8 mouse cellular contexts compared by ENCODE assay signal in genomic region chr5:33689221-33689844, GRCm38 (mm10). TPM values are rescaled to one million over a fixed set of nuclear protein-coding genes. Genes with fewer than 3 reads are reported as not detected.
DNase-seq lines count a peak whose midpoint lies in the region; ATAC-seq and TF ChIP-seq lines count a peak whose summit lies in the region.

No protein-coding gene starts in this region.

- H3K36me3 ChIP-seq in kidney, adult 2 months (ENCODE audit: control insufficient read depth, insufficient read depth, low read length) = no peaks in the 10 kb centered on the region
- no peaks in the 10 kb centered on the region for H3K36me3 ChIP-seq in forebrain, embryonic 12.5 days (replicated peaks)
- no peaks in the 10 kb centered on the region for H3K36me3 ChIP-seq in hindbrain, embryonic 15.5 days
- no peaks in the 10 kb centered on the region for H3K36me3 ChIP-seq in midbrain, embryonic 13.5 days

- peak; percentile 17 for DNase-seq in kidney, adult 2 months
- DNase-seq in kidney, adult 11 months = no peak
- DNase-seq in thymus, postnatal 4 days = no peak
- DNase-seq in adrenal gland, postnatal 10 days = no peak
- no peak for DNase-seq in gastrocnemius, adult 18-20 months (ENCODE audit: low spot score)

- no peak overlapping the region for H3K4me3 ChIP-seq in kidney, adult 2 months (ENCODE audit: insufficient read depth, low read depth, low read length)
- peak overlapping the region; percentile 11 for H3K4me3 ChIP-seq in forebrain, embryonic 12.5 days (replicated peaks)
- no peak overlapping the region for H3K4me3 ChIP-seq in hindbrain, embryonic 15.5 days
- H3K4me3 ChIP-seq in midbrain, embryonic 13.5 days (replicated peaks) = no peak overlapping the region

- peak overlapping the region; percentile 36 for H3K9ac ChIP-seq in forebrain, embryonic 12.5 days
- no peak overlapping the region for H3K9ac ChIP-seq in hindbrain, embryonic 15.5 days
- H3K9ac ChIP-seq in midbrain, embryonic 13.5 days (replicated peaks) = peak overlapping the region; percentile 54

- peak; percentile 90 for ATAC-seq in forebrain, embryonic 12.5 days (ENCODE audit: low FRiP score)
- ATAC-seq in hindbrain, embryonic 15.5 days (ENCODE audit: low FRiP score, low read depth) = peak; percentile 91
- ATAC-seq in midbrain, embryonic 13.5 days = peak; percentile 90

- no peaks in the 10 kb centered on the region for H3K9me3 ChIP-seq in forebrain, embryonic 12.5 days
- H3K9me3 ChIP-seq in hindbrain, embryonic 15.5 days = no peaks in the 10 kb centered on the region
- H3K9me3 ChIP-seq in midbrain, embryonic 13.5 days = no peaks in the 10 kb centered on the region

- TF ChIP-seq POLR2A in kidney, adult 2 months (IDR thresholded peaks at IDR 0.05; ENCODE audit: low read depth, low read length) = no peak

- no peak for TF ChIP-seq CTCF in kidney, adult 2 months (conservative IDR thresholded peaks at IDR 0.05; ENCODE audit: insufficient read depth, insufficient read length, low read depth, low read length)

- H3K4me2 ChIP-seq in forebrain, embryonic 12.5 days = peak overlapping the region; percentile 42
- H3K4me2 ChIP-seq in hindbrain, embryonic 15.5 days = peak overlapping the region; percentile 18; the same call in 1 of the 2 replicates
- peak overlapping the region; percentile 36 for H3K4me2 ChIP-seq in midbrain, embryonic 13.5 days (replicated peaks)

- peak overlapping the region; percentile 44; the same call in 1 of the 2 replicates for H3K27ac ChIP-seq in kidney, adult 2 months (ENCODE audit: insufficient read depth, low read depth, low read length)
- peak overlapping the region; percentile 93 for H3K27ac ChIP-seq in forebrain, embryonic 12.5 days
- H3K27ac ChIP-seq in hindbrain, embryonic 15.5 days (replicated peaks) = peak overlapping the region; percentile 77
- H3K27ac ChIP-seq in midbrain, embryonic 13.5 days = peak overlapping the region; percentile 80

- 50% methylated on average over 20 of the region's 20 CpGs for WGBS in kidney, adult 2 months
- WGBS in forebrain, embryonic 12.5 days = 9% methylated on average over 20 of the region's 20 CpGs
- WGBS in hindbrain, embryonic 15.5 days = 9% methylated on average over 19 of the region's 20 CpGs
- 8% methylated on average over 20 of the region's 20 CpGs for WGBS in midbrain, embryonic 13.5 days

- no peaks in the 10 kb centered on the region for H3K4me1 ChIP-seq in kidney, adult 2 months (ENCODE audit: control insufficient read depth, insufficient read depth, low read length)
- H3K4me1 ChIP-seq in forebrain, embryonic 12.5 days = peaks cover 61% of the 10 kb centered on the region
- H3K4me1 ChIP-seq in hindbrain, embryonic 15.5 days (replicated peaks) = peaks cover 30% of the 10 kb centered on the region
- H3K4me1 ChIP-seq in midbrain, embryonic 13.5 days (replicated peaks) = peaks cover 58% of the 10 kb centered on the region

- no peaks in the 10 kb centered on the region for H3K27me3 ChIP-seq in kidney, adult 2 months (replicated peaks; ENCODE audit: control insufficient read depth, insufficient read depth, low read length)
- H3K27me3 ChIP-seq in forebrain, embryonic 12.5 days = peaks cover 83% of the 10 kb centered on the region
- peaks cover 13% of the 10 kb centered on the region for H3K27me3 ChIP-seq in hindbrain, embryonic 15.5 days
- H3K27me3 ChIP-seq in midbrain, embryonic 13.5 days = peaks cover 82% of the 10 kb centered on the region

RNA-seq across cellular contexts. Expression of gene Tmem129, which starts 31.1 kb away (rescaled TPM):
- 47.4 and 51.2 TPM in 2 replicates for polyA plus RNA-seq in kidney, adult 2 months (2012; rRNA removed)
- 34.6 and 39.6 TPM in 2 replicates for polyA plus RNA-seq in forebrain, embryonic 12.5 days (2016; fragmentation: Nextera tagmentation; extraction: Ambion mirVana)
- 31.4 and 32.7 TPM in 2 replicates for polyA plus RNA-seq in hindbrain, embryonic 15.5 days (2015; fragmentation: Nextera tagmentation; extraction: Ambion mirVana)
- polyA plus RNA-seq in midbrain, embryonic 13.5 days (2015; fragmentation: Nextera tagmentation; extraction: Ambion mirVana) = 31.8 and 33.2 TPM in 2 replicates
- 10 to 100 TPM; 18.6 to 21.7 TPM for total RNA-seq in adrenal gland, postnatal 10 days (2021)
- 1 to 10 TPM; 8.4 TPM for total RNA-seq in gastrocnemius, adult 18-20 months (2021)

RNA-seq across cellular contexts. Expression of gene Tacc3, which starts 31.4 kb away (rescaled TPM):
- polyA plus RNA-seq in kidney, adult 2 months (2012; rRNA removed) = 2.3 and 2.6 TPM in 2 replicates
- 265 and 272 TPM in 2 replicates for polyA plus RNA-seq in forebrain, embryonic 12.5 days (2016; fragmentation: Nextera tagmentation; extraction: Ambion mirVana)
- 40.9 and 48.9 TPM in 2 replicates for polyA plus RNA-seq in hindbrain, embryonic 15.5 days (2015; fragmentation: Nextera tagmentation; extraction: Ambion mirVana)
- 84.6 and 88.0 TPM in 2 replicates for polyA plus RNA-seq in midbrain, embryonic 13.5 days (2015; fragmentation: Nextera tagmentation; extraction: Ambion mirVana)
- total RNA-seq in adrenal gland, postnatal 10 days (2021) = 10 to 100 TPM; 24.0 to 31.5 TPM
- 1 to 10 TPM; 1.3 to 1.7 TPM for total RNA-seq in gastrocnemius, adult 18-20 months (2021)

RNA-seq across cellular contexts. Expression of gene Fgfr3, which starts 32.1 kb away (rescaled TPM):
- 63.7 and 94.9 TPM in 2 replicates for polyA plus RNA-seq in kidney, adult 2 months (2012; rRNA removed)
- polyA plus RNA-seq in forebrain, embryonic 12.5 days (2016; fragmentation: Nextera tagmentation; extraction: Ambion mirVana) = 83.6 and 111 TPM in 2 replicates
- polyA plus RNA-seq in hindbrain, embryonic 15.5 days (2015; fragmentation: Nextera tagmentation; extraction: Ambion mirVana) = 39.4 and 40.5 TPM in 2 replicates
- polyA plus RNA-seq in midbrain, embryonic 13.5 days (2015; fragmentation: Nextera tagmentation; extraction: Ambion mirVana) = 38.3 and 45.9 TPM in 2 replicates
- total RNA-seq in adrenal gland, postnatal 10 days (2021) = 1 to 10 TPM; 4.8 to 8.8 TPM
- total RNA-seq in gastrocnemius, adult 18-20 months (2021) = 1 to 10 TPM; 3.5 to 5.7 TPM

RNA-seq across cellular contexts. Expression of gene Slbp, which starts 37.0 kb away (rescaled TPM):
- polyA plus RNA-seq in kidney, adult 2 months (2012; rRNA removed) = 12.7 and 15.7 TPM in 2 replicates
- polyA plus RNA-seq in forebrain, embryonic 12.5 days (2016; fragmentation: Nextera tagmentation; extraction: Ambion mirVana) = 265 and 268 TPM in 2 replicates
- polyA plus RNA-seq in hindbrain, embryonic 15.5 days (2015; fragmentation: Nextera tagmentation; extraction: Ambion mirVana) = 118 and 127 TPM in 2 replicates
- polyA plus RNA-seq in midbrain, embryonic 13.5 days (2015; fragmentation: Nextera tagmentation; extraction: Ambion mirVana) = 143 and 151 TPM in 2 replicates
- 10 to 100 TPM; 50.1 to 56.5 TPM for total RNA-seq in adrenal gland, postnatal 10 days (2021)
- 1 to 10 TPM; 5.7 to 8.1 TPM for total RNA-seq in gastrocnemius, adult 18-20 months (2021)

RNA-seq across cellular contexts. Expression of gene Gm9903, which starts 59.6 kb away (rescaled TPM):
- 0.64 and 0.77 TPM in 2 replicates for polyA plus RNA-seq in kidney, adult 2 months (2012; rRNA removed)
- polyA plus RNA-seq in forebrain, embryonic 12.5 days (2016; fragmentation: Nextera tagmentation; extraction: Ambion mirVana) = 0.46 and 0.51 TPM in 2 replicates
- polyA plus RNA-seq in hindbrain, embryonic 15.5 days (2015; fragmentation: Nextera tagmentation; extraction: Ambion mirVana) = 0.47 and 0.64 TPM in 2 replicates
- 0.85 TPM in 2 replicates for polyA plus RNA-seq in midbrain, embryonic 13.5 days (2015; fragmentation: Nextera tagmentation; extraction: Ambion mirVana)
- under 1 TPM; 0.39 to 0.48 TPM for total RNA-seq in adrenal gland, postnatal 10 days (2021)
- total RNA-seq in gastrocnemius, adult 18-20 months (2021) = under 1 TPM; 0.34 to 0.38 TPM

Comparison
In these comparisons a context has a peak if more than half of its experiments do, and no peak if none do; other contexts are left out.
1. RNA of gene Tacc3, which starts 31.4 kb away (polyA plus RNA-seq): 265 to 272 TPM in forebrain, embryonic 12.5 days, 84.6 to 88.0 TPM in midbrain, embryonic 13.5 days and 40.9 to 48.9 TPM in hindbrain, embryonic 15.5 days; 2.3 to 2.6 TPM in kidney, adult 2 months; every median in the first group is over 10 times any median in the second.
2. Peak in every context shown above with its lines, with median percentiles within 50 percentile points of each other: H3K27ac ChIP-seq, ATAC-seq and H3K4me2 ChIP-seq.